Comparison of ENCODE assay signal across 32 mouse cellular contexts in genomic region chr14:54945975-54946704, GRCm38 (mm10). TPM values are rescaled to one million over a fixed set of nuclear protein-coding genes. Genes with fewer than 3 reads are reported as not detected.
DNase-seq lines count a peak whose midpoint lies in the region; ATAC-seq lines count a peak whose summit lies in the region.
"Had no signal": no experiment of that assay in that cellular context is flagged by ENCODE, and none has a peak within 500 bp of the region (broad histone marks: within the 10 kb centered on the region; RNA-seq: fewer than 3 reads in every experiment).

No protein-coding gene starts in this region.

- no peak for ATAC-seq in heart, embryonic 13.5 days (ENCODE audit: extremely low read depth, insufficient number of reproducible peaks, low FRiP score, low TSS enrichment)
- ATAC-seq in midbrain, embryonic 11.5 days (ENCODE audit: low FRiP score), result no peak
- ATAC-seq in midbrain, embryonic 15.5 days (replicated peaks), result no peak
- ATAC-seq in embryonic facial prominence, embryonic 15.5 days (ENCODE audit: insufficient number of reproducible peaks, low FRiP score, low TSS enrichment, low read depth), result peak; percentile 6; the same call in 1 of the 2 replicates
- no peak for ATAC-seq in liver, embryonic 11.5 days (replicated peaks; ENCODE audit: low FRiP score)
- ATAC-seq: forebrain, embryonic 15.5 days; intestine, embryonic 15.5 days; midbrain, embryonic 16.5 days had no signal

- intact Hi-C loops in heart, postnatal 25 days (cut with DNase I), result no loop called here

- no peak overlapping the region for H3K4me3 ChIP-seq in heart, embryonic 13.5 days
- no peak overlapping the region for H3K4me3 ChIP-seq in midbrain, embryonic 11.5 days (ENCODE audit: low read depth, low read length)
- H3K4me3 ChIP-seq in midbrain, embryonic 15.5 days, result no peak overlapping the region
- no peak overlapping the region for H3K4me3 ChIP-seq in embryonic facial prominence, embryonic 15.5 days (replicated peaks)
- H3K4me3 ChIP-seq in liver, embryonic 11.5 days (ENCODE audit: low read depth, low read length), result no peak overlapping the region
- H3K4me3 ChIP-seq: forebrain, embryonic 15.5 days; hindbrain, embryonic 15.5 days; intestine, embryonic 15.5 days; limb, embryonic 15.5 days; liver, embryonic 15.5 days had no signal

- peaks cover 36% of the 10 kb centered on the region for H3K4me1 ChIP-seq in heart, embryonic 13.5 days
- H3K4me1 ChIP-seq in midbrain, embryonic 11.5 days (ENCODE audit: control insufficient read depth, insufficient read depth, low read length), result no peaks in the 10 kb centered on the region
- H3K4me1 ChIP-seq in midbrain, embryonic 15.5 days, result no peaks in the 10 kb centered on the region
- H3K4me1 ChIP-seq in embryonic facial prominence, embryonic 15.5 days, result 0 out of 2 replicates have a peak, but pooled peaks cover 3% of the 10 kb centered on the region
- H3K4me1 ChIP-seq in liver, embryonic 11.5 days (replicated peaks; ENCODE audit: control insufficient read depth, insufficient read depth, low read length), result no peaks in the 10 kb centered on the region
- H3K4me1 ChIP-seq: forebrain, embryonic 15.5 days; hindbrain, embryonic 15.5 days; intestine, embryonic 15.5 days; limb, embryonic 15.5 days; liver, embryonic 15.5 days had no signal

- peak overlapping the region; percentile 28; the same call in 1 of the 2 replicates for H3K9ac ChIP-seq in heart, embryonic 13.5 days
- no peak overlapping the region for H3K9ac ChIP-seq in midbrain, embryonic 11.5 days (ENCODE audit: low read length)
- no peak overlapping the region for H3K9ac ChIP-seq in midbrain, embryonic 15.5 days
- no peak overlapping the region for H3K9ac ChIP-seq in embryonic facial prominence, embryonic 15.5 days
- no peak overlapping the region for H3K9ac ChIP-seq in liver, embryonic 11.5 days (ENCODE audit: low read depth, low read length)
- H3K9ac ChIP-seq: forebrain, embryonic 15.5 days; hindbrain, embryonic 15.5 days; intestine, embryonic 15.5 days; limb, embryonic 15.5 days; liver, embryonic 15.5 days had no signal

- H3K36me3 ChIP-seq in heart, embryonic 13.5 days, result peaks cover 98% of the 10 kb centered on the region
- H3K36me3 ChIP-seq in midbrain, embryonic 11.5 days (ENCODE audit: control insufficient read depth, insufficient read depth, low read length), result no peaks in the 10 kb centered on the region
- H3K36me3 ChIP-seq in midbrain, embryonic 15.5 days (replicated peaks), result no peaks in the 10 kb centered on the region
- no peaks in the 10 kb centered on the region for H3K36me3 ChIP-seq in embryonic facial prominence, embryonic 15.5 days
- H3K36me3 ChIP-seq in liver, embryonic 11.5 days (ENCODE audit: control insufficient read depth, insufficient read depth, low read length), result no peaks in the 10 kb centered on the region
- H3K36me3 ChIP-seq: forebrain, embryonic 15.5 days; hindbrain, embryonic 15.5 days; intestine, embryonic 15.5 days; limb, embryonic 15.5 days; liver, embryonic 15.5 days had no signal

- H3K27ac ChIP-seq in heart, embryonic 13.5 days (replicated peaks), result peak overlapping the region; percentile 43
- H3K27ac ChIP-seq in midbrain, embryonic 11.5 days (ENCODE audit: low read depth, low read length), result no peak overlapping the region
- no peak overlapping the region for H3K27ac ChIP-seq in midbrain, embryonic 15.5 days
- no peak overlapping the region for H3K27ac ChIP-seq in embryonic facial prominence, embryonic 15.5 days (replicated peaks)
- no peak overlapping the region for H3K27ac ChIP-seq in liver, embryonic 11.5 days (ENCODE audit: low read depth, low read length)
- H3K27ac ChIP-seq: forebrain, embryonic 15.5 days; hindbrain, embryonic 15.5 days; intestine, embryonic 15.5 days; limb, embryonic 15.5 days; liver, embryonic 15.5 days had no signal

- WGBS in heart, embryonic 13.5 days, result 46% methylated on average over 19 of the region's 19 CpGs
- WGBS in midbrain, embryonic 11.5 days, result 89% methylated on average over 19 of the region's 19 CpGs
- WGBS in midbrain, embryonic 15.5 days, result 84% methylated on average over 19 of the region's 19 CpGs
- 79% methylated on average over 19 of the region's 19 CpGs for WGBS in embryonic facial prominence, embryonic 15.5 days
- 74% methylated on average over 19 of the region's 19 CpGs for WGBS in liver, embryonic 11.5 days

- H3K27me3 ChIP-seq in heart, embryonic 13.5 days (replicated peaks), result peaks cover 9% of the 10 kb centered on the region; the same call in 1 of the 2 replicates
- no peaks in the 10 kb centered on the region for H3K27me3 ChIP-seq in midbrain, embryonic 11.5 days (ENCODE audit: control insufficient read depth, insufficient read depth, low read length)
- H3K27me3 ChIP-seq in midbrain, embryonic 15.5 days (replicated peaks), result no peaks in the 10 kb centered on the region
- no peaks in the 10 kb centered on the region for H3K27me3 ChIP-seq in embryonic facial prominence, embryonic 15.5 days
- H3K27me3 ChIP-seq in liver, embryonic 11.5 days (replicated peaks; ENCODE audit: control insufficient read depth, insufficient read depth, low read length), result 0 out of 2 replicates have a peak, but pooled peaks cover 6% of the 10 kb centered on the region
- H3K27me3 ChIP-seq: forebrain, embryonic 15.5 days; hindbrain, embryonic 15.5 days; intestine, embryonic 15.5 days; limb, embryonic 15.5 days had no signal

- H3K4me2 ChIP-seq in heart, embryonic 13.5 days, result no peak overlapping the region
- no peak overlapping the region for H3K4me2 ChIP-seq in midbrain, embryonic 11.5 days
- H3K4me2 ChIP-seq in midbrain, embryonic 15.5 days, result no peak overlapping the region
- H3K4me2 ChIP-seq in embryonic facial prominence, embryonic 15.5 days (replicated peaks), result no peak overlapping the region
- no peak overlapping the region for H3K4me2 ChIP-seq in liver, embryonic 11.5 days
- H3K4me2 ChIP-seq: forebrain, embryonic 15.5 days; hindbrain, embryonic 15.5 days; intestine, embryonic 15.5 days; limb, embryonic 15.5 days; liver, embryonic 15.5 days had no signal

- no peak for DNase-seq in heart, postnatal 25 days (ENCODE audit: low spot score)
- DNase-seq in midbrain, embryonic 11.5 days (ENCODE audit: low spot score, missing footprints), result peak; percentile 23
- no peak for DNase-seq in liver, embryonic 11.5 days (ENCODE audit: low spot score)
- DNase-seq in adrenal gland, postnatal 36 days, result no peak
- DNase-seq: adrenal gland, postnatal 25 days; cerebellum, adult 11 months; cerebellum, postnatal 36 days; embryo, embryonic 11 days; kidney, postnatal 36 days; layer of hippocampus, postnatal 36 days; lung, postnatal 4 days; thymus, postnatal 25 days had no signal

- H3K9me3 ChIP-seq in heart, embryonic 13.5 days, result no peaks in the 10 kb centered on the region
- H3K9me3 ChIP-seq in midbrain, embryonic 11.5 days (ENCODE audit: control insufficient read depth, low read length), result no peaks in the 10 kb centered on the region
- H3K9me3 ChIP-seq in midbrain, embryonic 15.5 days, result no peaks in the 10 kb centered on the region
- no peaks in the 10 kb centered on the region for H3K9me3 ChIP-seq in embryonic facial prominence, embryonic 15.5 days (replicated peaks)
- no peaks in the 10 kb centered on the region for H3K9me3 ChIP-seq in liver, embryonic 11.5 days (ENCODE audit: control insufficient read depth, low read length)
- H3K9me3 ChIP-seq: forebrain, embryonic 15.5 days; hindbrain, embryonic 15.5 days; intestine, embryonic 15.5 days; limb, embryonic 15.5 days; liver, embryonic 15.5 days had no signal

RNA-seq across cellular contexts. Expression of gene Cmtm5, which starts 10.1 kb away (rescaled TPM):
- polyA plus RNA-seq in heart, embryonic 13.5 days (2015; fragmentation: Nextera tagmentation; extraction: Ambion mirVana), result 0.49 and 0.98 TPM in 2 replicates
- under 1 TPM; 0.29 to 0.36 TPM for total RNA-seq in heart, postnatal 25 days (2021)
- 0.19 and 0.71 TPM in 2 replicates for polyA plus RNA-seq in midbrain, embryonic 11.5 days (2014; fragmentation: Nextera tagmentation; extraction: Ambion mirVana)
- polyA plus RNA-seq in midbrain, embryonic 15.5 days (2015; fragmentation: Nextera tagmentation; extraction: Ambion mirVana), result 6.5 and 7.2 TPM in 2 replicates
- polyA plus RNA-seq in embryonic facial prominence, embryonic 15.5 days (2015; fragmentation: Nextera tagmentation; extraction: Ambion mirVana), result 8.9 and 9.4 TPM in 2 replicates
- polyA plus RNA-seq in liver, embryonic 11.5 days (2014; fragmentation: Nextera tagmentation; extraction: Ambion mirVana), result 0.21 TPM in 1 of 2 replicates, not detected in the other
- total RNA-seq in adrenal gland, postnatal 36 days (2021), result under 1 TPM; 0.46 to 0.83 TPM
- total RNA-seq: gastrocnemius, adult 8-10 months; hematopoietic stem cell, adult 5-6 weeks; megakaryocyte-erythroid progenitor cell, adult 5-6 weeks had no signal

RNA-seq across cellular contexts. Expression of gene Il25, which starts 13.6 kb away (rescaled TPM):
- polyA plus RNA-seq in heart, embryonic 13.5 days (2015; fragmentation: Nextera tagmentation; extraction: Ambion mirVana), result not detected in 2 replicates
- total RNA-seq in heart, postnatal 25 days (2021), result not detected
- not detected in 2 replicates for polyA plus RNA-seq in midbrain, embryonic 11.5 days (2014; fragmentation: Nextera tagmentation; extraction: Ambion mirVana)
- polyA plus RNA-seq in midbrain, embryonic 15.5 days (2015; fragmentation: Nextera tagmentation; extraction: Ambion mirVana), result 0.48 TPM in 1 of 2 replicates, not detected in the other
- 0.47 TPM in 1 of 2 replicates, not detected in the other for polyA plus RNA-seq in embryonic facial prominence, embryonic 15.5 days (2015; fragmentation: Nextera tagmentation; extraction: Ambion mirVana)
- not detected in 2 replicates for polyA plus RNA-seq in liver, embryonic 11.5 days (2014; fragmentation: Nextera tagmentation; extraction: Ambion mirVana)
- total RNA-seq in adrenal gland, postnatal 36 days (2021), result not detected
- total RNA-seq: adrenal gland, postnatal 25 days; gastrocnemius, adult 8-10 months; hematopoietic stem cell, adult 5-6 weeks; layer of hippocampus, postnatal 36 days; left cerebral cortex, postnatal 14 days; megakaryocyte-erythroid progenitor cell, adult 5-6 weeks had no signal
- polyA plus RNA-seq: gonadal fat pad, adult 2 months; intestine, embryonic 15.5 days; kidney, embryonic 14.5 days; limb, embryonic 15.5 days; liver, embryonic 15.5 days; lung, embryonic 16.5 days; spleen, adult 2 months; stomach, embryonic 14.5 days had no signal

RNA-seq across cellular contexts. Expression of gene Efs, which starts 20.2 kb away (rescaled TPM):
- 13.3 and 13.9 TPM in 2 replicates for polyA plus RNA-seq in heart, embryonic 13.5 days (2015; fragmentation: Nextera tagmentation; extraction: Ambion mirVana)
- total RNA-seq in heart, postnatal 25 days (2021), result 1 to 10 TPM; 2.8 to 3.0 TPM
- 24.4 and 27.6 TPM in 2 replicates for polyA plus RNA-seq in midbrain, embryonic 11.5 days (2014; fragmentation: Nextera tagmentation; extraction: Ambion mirVana)
- polyA plus RNA-seq in midbrain, embryonic 15.5 days (2015; fragmentation: Nextera tagmentation; extraction: Ambion mirVana), result 15.0 and 16.9 TPM in 2 replicates
- 59.7 and 63.4 TPM in 2 replicates for polyA plus RNA-seq in embryonic facial prominence, embryonic 15.5 days (2015; fragmentation: Nextera tagmentation; extraction: Ambion mirVana)
- 5.5 and 6.7 TPM in 2 replicates for polyA plus RNA-seq in liver, embryonic 11.5 days (2014; fragmentation: Nextera tagmentation; extraction: Ambion mirVana)
- 1 to 10 TPM; 2.5 to 3.0 TPM for total RNA-seq in adrenal gland, postnatal 36 days (2021)
- total RNA-seq: hematopoietic stem cell, adult 5-6 weeks; megakaryocyte-erythroid progenitor cell, adult 5-6 weeks had no signal

RNA-seq across cellular contexts. Expression of gene Myh6, which starts 20.6 kb away (rescaled TPM):
- 1,796 and 1,858 TPM in 2 replicates for polyA plus RNA-seq in heart, embryonic 13.5 days (2015; fragmentation: Nextera tagmentation; extraction: Ambion mirVana)
- over 10,000 TPM; 23,221 to 24,394 TPM for total RNA-seq in heart, postnatal 25 days (2021)
- polyA plus RNA-seq in midbrain, embryonic 11.5 days (2014; fragmentation: Nextera tagmentation; extraction: Ambion mirVana), result 0.51 TPM in 1 of 2 replicates, not detected in the other
- 1.6 and 2.8 TPM in 2 replicates for polyA plus RNA-seq in midbrain, embryonic 15.5 days (2015; fragmentation: Nextera tagmentation; extraction: Ambion mirVana)
- polyA plus RNA-seq in embryonic facial prominence, embryonic 15.5 days (2015; fragmentation: Nextera tagmentation; extraction: Ambion mirVana), result 3.0 and 6.0 TPM in 2 replicates
- polyA plus RNA-seq in liver, embryonic 11.5 days (2014; fragmentation: Nextera tagmentation; extraction: Ambion mirVana), result 14.5 and 43.0 TPM in 2 replicates
- total RNA-seq in adrenal gland, postnatal 36 days (2021), result not detected
- total RNA-seq: adrenal gland, postnatal 25 days; hematopoietic stem cell, adult 5-6 weeks; megakaryocyte-erythroid progenitor cell, adult 5-6 weeks had no signal
- polyA plus RNA-seq: gonadal fat pad, adult 2 months had no signal

RNA-seq across cellular contexts. Expression of gene Gm17428, which starts 30.6 kb away (rescaled TPM):
- polyA plus RNA-seq in heart, embryonic 13.5 days (2015; fragmentation: Nextera tagmentation; extraction: Ambion mirVana), result not detected in 2 replicates
- not detected for total RNA-seq in heart, postnatal 25 days (2021)
- not detected in 2 replicates for polyA plus RNA-seq in midbrain, embryonic 11.5 days (2014; fragmentation: Nextera tagmentation; extraction: Ambion mirVana)
- not detected in 2 replicates for polyA plus RNA-seq in midbrain, embryonic 15.5 days (2015; fragmentation: Nextera tagmentation; extraction: Ambion mirVana)
- polyA plus RNA-seq in embryonic facial prominence, embryonic 15.5 days (2015; fragmentation: Nextera tagmentation; extraction: Ambion mirVana), result not detected in 2 replicates
- not detected in 2 replicates for polyA plus RNA-seq in liver, embryonic 11.5 days (2014; fragmentation: Nextera tagmentation; extraction: Ambion mirVana)
- total RNA-seq in adrenal gland, postnatal 36 days (2021), result not detected
- total RNA-seq: adrenal gland, postnatal 25 days; gastrocnemius, adult 8-10 months; hematopoietic stem cell, adult 5-6 weeks; layer of hippocampus, adult 8-10 months; layer of hippocampus, postnatal 36 days; left cerebral cortex, postnatal 14 days; megakaryocyte-erythroid progenitor cell, adult 5-6 weeks had no signal
- polyA plus RNA-seq: forebrain, embryonic 15.5 days; gonadal fat pad, adult 2 months; hindbrain, embryonic 15.5 days; intestine, embryonic 15.5 days; kidney, embryonic 14.5 days; limb, embryonic 15.5 days; liver, embryonic 15.5 days; lung, embryonic 16.5 days; midbrain, embryonic 16.5 days; neural tube, embryonic 14.5 days; spleen, adult 2 months; stomach, embryonic 14.5 days had no signal
